Mouse (Mus musculus) intestine, embryonic 14.5 days (tissue): ENCODE data around the gene Zkscan2. TPM values are rescaled to one million over a fixed set of nuclear protein-coding genes. Genes with fewer than 3 reads are reported as not detected.
A peak's percentile ranks its signal among the peaks of the same experiment; 100 is the strongest.

ENCODE experiments used
- ATAC-seq: fragments of 200-750 bp; cut with Nextera tagmentation; replicated peaks from 2 replicates; pipeline ENCODE4 v1.8.0; 2017; ENCODE audit warnings: low read depth, moderate number of reproducible peaks, moderate TSS enrichment, moderate library complexity; ENCODE audit not compliant: low FRiP score, low TSS enrichment
- DNase-seq: peaks from one replicate; pipeline ENCODE4 v3.0.0-alpha.2; 2018; ENCODE audit warnings: low spot score
- H3K27ac ChIP-seq: fragments of 300-500 bp; sonication (generic); 2 replicates; pipeline ENCODE4 v1.5.1; 2014; ENCODE audit warnings: low read depth, mild to moderate bottlenecking, control low read depth
- H3K27me3 ChIP-seq: fragments of 300-500 bp; sonication (generic); replicated peaks from 2 replicates; pipeline ENCODE4 v1.6.1; 2014; ENCODE audit warnings: low read length, control low read depth; ENCODE audit not compliant: control insufficient read depth, insufficient read depth
- H3K36me3 ChIP-seq: fragments of 300-500 bp; sonication (generic); 2 replicates; pipeline ENCODE4 v1.6.1; 2014; ENCODE audit warnings: low read length, control low read depth; ENCODE audit not compliant: control insufficient read depth, insufficient read depth
- H3K4me1 ChIP-seq: fragments of 300-500 bp; sonication (generic); replicated peaks from 2 replicates; pipeline ENCODE4 v1.6.1; 2014; ENCODE audit warnings: low read length, control low read depth, mixed read lengths; ENCODE audit not compliant: control insufficient read depth, insufficient read depth
- H3K4me2 ChIP-seq: fragments of 300-500 bp; sonication (generic); 2 replicates; pipeline ENCODE4 v1.6.1; 2014; ENCODE audit warnings: low read length
- H3K4me3 ChIP-seq: fragments of 300-500 bp; sonication (generic); 2 replicates; pipeline ENCODE4 v1.5.1; 2014; ENCODE audit warnings: low read depth, low read length, control low read depth, mixed read lengths
- H3K9ac ChIP-seq: fragments of 300-500 bp; sonication (generic); 2 replicates; pipeline ENCODE4 v1.6.1; 2014; ENCODE audit warnings: mild to moderate bottlenecking, low read length
- H3K9me3 ChIP-seq: fragments of 300-500 bp; sonication (generic); 2 replicates; pipeline ENCODE4 v1.6.1; 2016; ENCODE audit warnings: low read length, control low read depth; ENCODE audit not compliant: control insufficient read depth
- WGBS: fragments of 180-500 bp; shearing (Covaris S2); extraction: QIAGEN DNeasy Blood & Tissue Kit; methylation state at CpG from one replicate; pipeline ENCODE4 v1.1.7; 2014; 5-methylcytosine and 5-hydroxymethylcytosine counted together
- polyA plus RNA-seq: library from polyadenylated mRNA; unstranded; fragments of >200 nt; fragmentation: Nextera tagmentation; extraction: Ambion mirVana; gene quantifications from 2 replicates; pipeline ENCODE4 v1.2.1, GENCODE M21; 2014

Zkscan2 gene
- polyA plus RNA-seq, result 2.9 and 3.6 TPM in 2 replicates

DNA sequence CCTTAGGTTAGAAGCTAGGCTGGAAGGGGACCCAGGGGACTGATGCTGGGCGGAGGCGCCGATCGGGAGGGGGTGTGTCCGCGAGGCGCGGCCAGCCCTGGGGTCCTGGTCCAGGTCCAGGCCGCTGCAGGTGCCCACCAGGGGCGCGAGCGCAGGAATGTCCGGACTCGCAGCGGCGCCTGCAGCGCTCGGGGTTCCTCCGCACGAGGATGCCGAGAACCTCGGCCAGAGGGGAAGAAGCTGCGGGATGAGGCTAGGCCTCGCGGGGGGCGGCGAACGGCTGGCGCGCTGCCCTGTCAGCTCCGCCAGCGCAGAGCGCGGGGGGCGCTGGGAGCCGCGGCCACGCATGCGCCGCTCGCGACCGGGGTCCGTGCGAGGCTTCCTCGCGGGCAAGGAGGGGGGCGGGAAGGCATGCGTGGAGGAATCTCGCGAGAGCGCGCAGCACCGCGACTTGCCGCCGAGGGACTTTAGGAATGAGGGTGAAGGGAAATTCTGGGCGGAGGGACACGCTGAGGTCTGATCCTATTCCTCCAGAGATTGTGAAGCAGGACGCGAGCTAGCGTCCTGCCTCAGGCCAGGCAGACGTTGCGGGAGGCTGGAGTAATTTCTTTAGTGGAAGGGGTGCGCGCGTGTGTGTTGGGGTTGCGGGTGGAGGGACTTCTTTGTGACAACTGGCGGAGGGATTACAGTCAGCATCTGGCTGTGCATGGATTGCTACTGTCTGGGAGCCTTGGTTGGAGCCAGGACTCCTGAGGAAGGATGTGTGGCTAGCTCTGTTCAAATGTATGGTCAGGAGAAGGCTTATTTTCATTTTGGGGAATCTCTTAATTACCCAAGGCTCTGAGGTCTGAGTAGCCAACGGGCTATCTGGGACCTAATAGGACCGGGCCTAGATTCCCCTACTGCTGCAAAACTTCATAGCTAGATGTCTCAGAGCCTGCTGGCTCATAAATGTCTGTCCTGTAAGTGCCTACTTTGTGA is at the start of gene Zkscan2:
TSS of gene Zkscan2 (minus strand) at position 211 of the 981 bp plus-strand sequence.
- Histone ChIP-seq H3K9ac (peak within 1 kb of the TSS; percentile 58), H3K4me1 (peaks cover 12% of the 10 kb centered on the region; the same call in 1 of the 2 replicates), H3K4me2 (peak within 1 kb of the TSS; percentile 94), H3K36me3 (no peaks in the 10 kb centered on the region), H3K27me3 (no peaks in the 10 kb centered on the region), H3K4me3 (peak within 1 kb of the TSS; percentile 57), H3K27ac (0 out of 2 replicates have a peak within 1 kb of the TSS, but pooled peaks have one; percentile 43), H3K9me3 (no peaks in the 10 kb centered on the region)
- ATAC-seq (peak; percentile 92), DNase-seq (peak; percentile 88)
- WGBS, result 2% methylated on average over 69 of the region's 71 CpGs

DNA sequence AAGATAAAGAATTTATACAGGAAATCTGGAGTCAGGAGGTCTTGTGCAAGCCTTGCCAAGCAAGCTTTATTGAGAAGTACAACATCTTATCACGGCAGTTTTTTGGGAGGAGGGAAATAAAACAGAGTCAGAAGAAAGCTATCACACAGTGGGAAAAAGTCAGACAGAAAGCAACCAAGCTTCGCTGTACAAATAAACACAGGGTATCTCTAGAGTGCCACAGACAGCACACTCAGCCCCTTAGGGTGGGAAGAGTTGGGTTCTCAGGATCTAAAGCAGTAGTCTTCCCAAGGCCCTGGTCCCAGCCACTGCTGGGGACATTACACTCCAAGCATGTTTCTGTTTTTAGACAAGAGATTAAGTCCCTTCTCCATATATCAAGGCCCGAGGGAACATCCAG is 28.9 kb upstream of the Zkscan2 start:
- WGBS, result 59% methylated on average over 3 of the region's 3 CpGs

DNA sequence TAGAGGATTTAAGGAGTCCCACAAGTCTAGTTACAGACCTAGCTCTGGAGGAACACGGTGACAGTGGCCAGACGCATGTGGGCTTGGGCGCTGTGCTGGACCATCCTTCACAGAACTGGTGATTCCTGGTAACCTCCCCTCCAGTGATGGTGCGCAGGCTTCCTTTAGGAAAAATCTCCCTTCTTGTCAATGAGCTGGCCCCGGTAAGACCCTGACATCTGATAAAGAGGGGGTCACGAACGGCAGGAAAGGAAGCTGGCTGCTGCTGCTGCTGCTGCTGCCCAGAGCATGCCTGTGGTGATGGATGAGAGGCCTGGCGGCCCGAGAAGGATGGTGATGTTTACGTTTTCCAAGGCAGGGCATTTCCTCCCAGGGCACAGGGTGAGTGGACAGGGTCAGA is 25.5 kb upstream of the Zkscan2 start:
- no peak overlapping the region for H3K27ac ChIP-seq
- no peak overlapping the region for H3K9ac ChIP-seq
- no peaks in the 10 kb centered on the region for H3K36me3 ChIP-seq
- ATAC-seq (no peak), DNase-seq (no peak)
- H3K4me3 ChIP-seq, result no peak overlapping the region
- no peaks in the 10 kb centered on the region for H3K9me3 ChIP-seq
- no peaks in the 10 kb centered on the region for H3K27me3 ChIP-seq
- 23% methylated on average over 10 of the region's 10 CpGs for WGBS
- H3K4me2 ChIP-seq, result no peak overlapping the region
- H3K4me1 ChIP-seq, result no peaks in the 10 kb centered on the region

More for the DNA sequence above, 28.9 kb upstream of the Zkscan2 start:
- no peaks in the 10 kb centered on the region for H3K27me3 ChIP-seq
- no peaks in the 10 kb centered on the region for H3K4me1 ChIP-seq
- H3K27ac ChIP-seq, result no peak overlapping the region
- no peaks in the 10 kb centered on the region for H3K36me3 ChIP-seq
- H3K4me2 ChIP-seq, result no peak overlapping the region
- no peak for ATAC-seq
- DNase-seq, result no peak
- no peak overlapping the region for H3K4me3 ChIP-seq
- H3K9ac ChIP-seq, result no peak overlapping the region
- H3K9me3 ChIP-seq, result no peaks in the 10 kb centered on the region

DNA sequence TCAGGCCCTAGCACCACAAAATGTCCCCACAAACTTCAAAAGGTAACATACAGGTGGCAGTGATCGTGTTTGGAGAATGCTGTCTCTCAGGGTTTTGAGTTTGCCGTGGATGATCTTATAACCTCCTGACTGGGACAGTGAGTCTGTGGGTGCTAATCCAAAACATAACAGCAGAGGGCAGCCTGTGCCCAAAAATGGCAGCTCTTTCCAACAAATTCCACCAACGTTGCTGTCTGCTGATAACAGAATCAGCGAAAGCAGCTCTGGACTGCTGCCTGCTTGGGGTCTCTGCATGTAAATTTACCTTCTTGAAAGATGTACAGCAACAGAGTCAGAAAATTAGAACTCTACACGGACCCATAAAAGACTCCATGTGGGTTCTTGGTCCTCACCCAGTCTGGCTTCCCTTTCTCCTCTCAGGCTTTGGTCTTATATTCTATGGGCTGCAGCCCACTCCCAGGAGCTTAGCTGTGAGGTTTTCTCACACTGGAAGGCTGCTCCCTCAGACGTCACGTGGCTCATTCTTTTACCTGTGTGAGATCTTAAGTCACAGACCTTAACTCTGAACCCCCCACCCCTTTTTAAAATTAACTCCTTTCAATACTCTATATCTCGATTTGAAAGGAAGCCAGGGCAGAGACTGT is 24.1 kb upstream of the Zkscan2 start:
- Histone ChIP-seq H3K4me2 (no peak overlapping the region), H3K9me3 (no peaks in the 10 kb centered on the region), H3K4me1 (no peaks in the 10 kb centered on the region), H3K27me3 (no peaks in the 10 kb centered on the region), H3K36me3 (no peaks in the 10 kb centered on the region), H3K27ac (no peak overlapping the region), H3K4me3 (no peak overlapping the region), H3K9ac (no peak overlapping the region)
- ATAC-seq (no peak), DNase-seq (peak; percentile 93)
- WGBS, result 15% methylated on average over 8 of the region's 8 CpGs

DNA sequence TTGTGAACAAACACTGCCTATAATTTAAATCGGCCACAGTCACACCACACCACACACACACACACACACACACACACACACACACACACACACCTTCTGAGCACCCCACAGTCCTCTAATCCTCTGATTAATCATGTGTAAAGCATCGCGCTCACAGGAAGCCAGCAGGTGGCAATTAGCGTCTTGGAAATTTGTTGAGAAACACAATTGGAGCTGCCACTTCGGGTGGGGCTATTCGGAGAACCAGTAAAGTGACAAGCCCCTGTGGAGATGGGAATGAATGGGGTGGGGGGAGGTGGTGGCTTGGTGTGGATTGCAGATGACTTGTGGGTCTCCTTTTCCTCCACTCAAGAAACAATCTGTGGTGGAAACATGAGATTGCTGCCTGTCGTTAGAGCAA is 7.7 kb upstream of the Zkscan2 start:
- Histone ChIP-seq H3K9ac (no peak overlapping the region), H3K27ac (no peak overlapping the region), H3K4me3 (no peak overlapping the region), H3K27me3 (no peaks in the 10 kb centered on the region), H3K4me2 (no peak overlapping the region), H3K4me1 (no peaks in the 10 kb centered on the region), H3K9me3 (peaks cover 5% of the 10 kb centered on the region; the same call in 1 of the 2 replicates), H3K36me3 (no peaks in the 10 kb centered on the region)
- ATAC-seq, result no peak
- no peak for DNase-seq
- 86% methylated on average over 7 of the region's 7 CpGs for WGBS

DNA sequence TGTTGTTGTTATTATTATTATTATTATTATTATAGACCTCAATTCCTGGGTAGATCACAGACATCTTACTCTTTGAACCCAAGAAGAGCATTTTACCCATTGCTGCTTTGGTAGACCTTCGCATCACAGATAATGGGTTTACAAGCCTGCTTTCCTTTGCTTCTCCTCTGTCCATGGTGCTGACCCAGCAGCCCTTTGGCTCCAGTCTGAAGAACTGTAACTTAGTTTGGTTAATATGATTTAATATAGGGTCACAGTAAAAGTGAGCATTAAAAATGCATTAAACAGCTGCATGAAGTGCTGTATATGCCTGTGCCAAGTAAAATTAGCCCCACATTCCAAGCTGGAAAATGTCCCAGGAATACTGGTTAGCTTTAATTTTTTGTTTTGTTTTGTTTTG is 3.1 kb upstream of the Zkscan2 start:
- H3K4me1 ChIP-seq, result peaks cover 12% of the 10 kb centered on the region; the same call in 1 of the 2 replicates
- H3K27me3 ChIP-seq, result no peaks in the 10 kb centered on the region
- no peaks in the 10 kb centered on the region for H3K36me3 ChIP-seq
- DNase-seq, result peak; percentile 79
- no peak overlapping the region for H3K4me3 ChIP-seq
- WGBS, result 20% methylated on average over 1 of the region's 1 CpGs
- H3K27ac ChIP-seq, result no peak overlapping the region
- peaks cover 5% of the 10 kb centered on the region; the same call in 1 of the 2 replicates for H3K9me3 ChIP-seq
- no peak overlapping the region for H3K4me2 ChIP-seq
- no peak overlapping the region for H3K9ac ChIP-seq
- ATAC-seq, result no peak

DNA sequence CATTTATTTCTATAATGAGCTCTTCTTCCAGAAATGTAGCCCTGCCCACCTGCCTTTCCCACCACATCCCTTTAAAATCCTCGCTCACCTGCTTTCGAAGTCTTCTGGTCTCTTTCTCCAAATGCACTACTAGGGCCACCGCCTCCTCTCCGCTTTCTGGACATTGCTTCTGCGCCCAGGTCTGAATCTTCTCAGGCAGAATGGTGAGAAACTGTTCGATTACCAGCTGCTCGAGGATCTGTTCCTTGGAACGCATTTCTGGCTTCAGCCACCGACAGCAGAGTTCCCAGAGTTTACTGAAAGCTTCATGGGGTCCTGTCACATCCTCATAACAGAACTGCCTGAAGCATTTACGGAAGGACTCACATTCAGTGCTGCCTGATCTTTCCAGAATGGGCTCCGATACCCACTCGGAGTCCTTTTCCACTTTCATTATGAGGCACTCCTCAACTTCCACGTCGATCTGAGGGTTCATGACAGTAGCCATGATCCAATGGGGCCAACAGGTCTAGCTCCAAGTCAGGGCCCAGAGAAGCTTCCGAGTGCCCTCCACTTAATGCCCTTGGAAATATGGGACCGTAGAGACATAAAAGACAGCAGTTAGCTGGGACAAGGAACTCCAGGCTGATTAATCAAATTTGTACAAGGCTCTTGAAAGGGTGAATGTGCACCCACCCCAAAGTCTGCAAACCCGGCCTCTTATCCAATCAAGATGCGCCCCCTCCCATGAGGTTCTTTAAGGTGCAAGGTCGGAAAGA is 589 bp downstream of the Zkscan2 start:
- peak overlapping the region; percentile 58 for H3K9ac ChIP-seq
- no peak; the same call in 1 of the 2 replicates for ATAC-seq
- H3K4me2 ChIP-seq, result peak overlapping the region; percentile 94
- no peaks in the 10 kb centered on the region for H3K9me3 ChIP-seq
- H3K27ac ChIP-seq, result no peak overlapping the region
- H3K4me1 ChIP-seq, result peaks cover 12% of the 10 kb centered on the region; the same call in 1 of the 2 replicates
- peak overlapping the region; percentile 57 for H3K4me3 ChIP-seq
- peak; percentile 53 for DNase-seq
- WGBS, result 36% methylated on average over 19 of the region's 19 CpGs
- peaks cover 5% of the 10 kb centered on the region; the same call in 1 of the 2 replicates for H3K36me3 ChIP-seq
- H3K27me3 ChIP-seq, result no peaks in the 10 kb centered on the region

DNA sequence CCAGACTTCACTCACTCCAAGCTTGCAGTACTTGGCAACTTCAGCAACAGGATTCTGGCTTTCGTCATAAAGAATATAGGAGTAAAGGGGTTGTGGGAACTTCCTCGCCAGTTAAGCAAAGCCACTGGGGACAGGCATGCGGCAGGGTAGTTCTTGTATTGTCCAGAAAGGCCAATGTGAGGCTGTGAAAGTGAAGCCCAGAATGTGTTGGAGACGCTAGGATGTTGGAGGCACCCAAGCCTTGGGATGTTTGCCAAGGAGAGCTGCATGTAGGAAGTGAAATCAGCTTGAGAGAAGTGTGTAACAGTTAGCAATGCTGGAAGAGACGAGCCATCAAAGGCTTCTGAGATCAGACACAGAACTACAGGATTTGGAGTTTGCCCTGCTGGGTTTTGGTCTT is 12.5 kb downstream of the Zkscan2 start:
- Histone ChIP-seq H3K36me3 (no peaks in the 10 kb centered on the region), H3K4me2 (no peak overlapping the region), H3K4me1 (no peaks in the 10 kb centered on the region), H3K9ac (no peak overlapping the region), H3K27ac (no peak overlapping the region), H3K9me3 (no peaks in the 10 kb centered on the region), H3K4me3 (no peak overlapping the region), H3K27me3 (no peaks in the 10 kb centered on the region)
- WGBS, result 60% methylated on average over 5 of the region's 5 CpGs
- no peak for DNase-seq
- ATAC-seq, result no peak
